Mouse (Mus musculus) G1E (cell line): ENCODE data around the gene Aff3.

Source experiments
- CTCF ChIP-seq: IDR thresholded peaks from 2 replicates; pipeline ENCODE4 v1.5.1; 2012; ENCODE audit warnings: low read depth, low read length, inconsistent platforms, mixed read lengths
- TAL1 ChIP-seq: conservative IDR thresholded peaks from 2 replicates; pipeline ENCODE4 v1.6.1; 2012; ENCODE audit warnings: low read depth, low read length, inconsistent platforms, mixed read lengths

- TF ChIP-seq CTCF: no peak
- TF ChIP-seq TAL1: no peak
These were observed 373.9 kb downstream of the Aff3 start for GRCm38 (mm10) chr1:38290881-38291280.
